Mouse (Mus musculus) layer of hippocampus, postnatal 25 days (tissue): Measurements from ENCODE around the gene Sh3bp5. TPM values are rescaled to one million over a fixed set of nuclear protein-coding genes. Genes with fewer than 3 reads are reported as not detected.

Experiments used
- DNase-seq, 2 experiments: peaks; one replicate each; pipeline ENCODE4 v3.0.0; 2022; ENCODE audit warnings: mixed read lengths in 2 of 2, low spot score in 1 of 2; ENCODE audit errors: extremely low spot score in 1 of 2
- total RNA-seq, 2 experiments: library from RNA; stranded (reverse); gene quantifications; 2 replicates each; pipeline ENCODE4 v1.2.3; 2021

Sh3bp5 gene
- total RNA-seq, 2 experiments from 2014 or later, result 135 to 147 TPM

DNA sequence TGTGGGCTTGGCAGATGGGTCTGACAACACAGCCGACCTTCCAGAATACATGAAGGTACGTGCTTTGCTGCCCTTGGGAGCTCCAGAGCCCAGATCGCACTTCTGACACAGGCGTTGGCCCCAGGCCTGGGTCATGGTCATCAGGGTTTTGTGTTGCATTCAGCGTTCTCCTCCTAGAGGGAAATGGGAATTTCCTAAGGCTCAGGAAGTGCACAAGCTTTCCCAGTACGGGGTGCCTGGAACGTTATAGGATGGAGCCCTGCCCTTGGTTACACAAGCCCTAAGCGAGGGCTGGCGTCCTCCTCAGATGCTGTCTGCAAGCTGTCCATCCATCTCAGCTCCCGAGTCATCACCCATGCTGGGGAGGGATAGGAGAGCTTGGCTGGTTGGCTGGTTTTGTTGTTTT lies 23.2 kb downstream of the Sh3bp5 start:
- no peak for DNase-seq

DNA sequence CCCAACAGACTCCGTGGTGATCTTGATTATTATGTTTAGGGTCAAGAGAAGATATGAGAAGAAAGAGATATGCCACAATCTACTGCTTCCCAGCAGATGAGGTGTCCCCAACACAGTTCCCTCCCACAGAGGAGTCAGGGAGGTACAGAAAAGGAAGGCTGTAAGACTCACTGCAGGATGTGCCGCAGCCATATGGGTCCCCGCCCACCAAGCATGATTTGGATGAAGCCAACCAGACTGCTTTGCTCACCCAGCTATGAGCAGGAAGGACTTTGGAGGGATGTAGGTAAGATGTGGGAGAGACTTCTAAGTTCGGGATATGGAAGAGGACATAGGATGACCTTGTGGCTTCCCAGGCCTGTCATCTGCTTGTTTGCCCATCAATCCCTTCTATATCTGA lies 25.1 kb downstream of the Sh3bp5 start:
- DNase-seq, result no peak

DNA sequence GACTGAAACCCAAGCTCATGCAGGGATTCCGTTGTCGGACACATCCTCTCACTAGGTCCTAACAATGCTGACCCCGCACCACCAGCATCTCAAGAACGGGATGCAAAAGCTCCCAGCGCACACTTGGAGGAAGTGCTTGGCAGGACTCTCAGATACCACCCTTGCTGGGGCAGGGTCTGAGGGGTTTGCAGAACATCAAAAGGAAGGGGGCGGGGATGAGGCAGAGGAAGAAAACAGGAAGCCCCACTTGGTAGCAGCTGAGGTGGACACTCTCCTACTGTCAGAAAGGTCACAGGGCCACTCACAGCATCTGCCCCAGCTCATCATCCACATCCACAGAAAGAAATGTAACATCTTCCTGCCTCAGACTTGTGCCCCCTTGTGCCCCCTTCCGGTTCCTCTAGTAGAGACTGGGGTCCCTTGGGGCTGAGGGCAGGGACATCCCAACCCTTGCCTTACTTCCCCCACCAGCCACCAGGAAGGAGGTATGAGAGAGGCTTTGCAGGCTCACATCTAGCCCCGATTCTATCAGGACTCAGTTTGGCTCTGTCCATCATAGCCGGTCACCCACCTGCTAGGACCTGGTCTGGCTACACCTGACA lies 25.7 kb downstream of the Sh3bp5 start:
- no peak for DNase-seq

DNA sequence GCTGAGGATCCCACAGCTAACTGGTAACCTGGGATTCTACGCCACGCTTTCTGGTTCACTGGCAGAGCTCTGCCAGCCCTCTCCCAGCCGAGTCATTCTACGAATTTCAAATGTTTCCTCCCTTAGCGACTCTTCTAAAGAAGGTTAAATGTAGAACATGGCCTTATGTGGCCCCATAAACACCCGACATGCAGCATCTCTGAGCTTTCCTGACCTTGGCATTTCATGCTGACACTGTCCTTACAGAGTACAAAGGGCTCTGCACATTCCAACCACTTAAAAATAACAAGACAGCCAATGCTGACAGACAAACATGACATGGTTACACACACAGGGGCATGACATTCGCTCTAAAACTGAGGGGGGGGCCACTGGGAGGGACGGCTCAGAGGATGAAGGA lies 27.2 kb downstream of the Sh3bp5 start:
- DNase-seq, result no peak

DNA sequence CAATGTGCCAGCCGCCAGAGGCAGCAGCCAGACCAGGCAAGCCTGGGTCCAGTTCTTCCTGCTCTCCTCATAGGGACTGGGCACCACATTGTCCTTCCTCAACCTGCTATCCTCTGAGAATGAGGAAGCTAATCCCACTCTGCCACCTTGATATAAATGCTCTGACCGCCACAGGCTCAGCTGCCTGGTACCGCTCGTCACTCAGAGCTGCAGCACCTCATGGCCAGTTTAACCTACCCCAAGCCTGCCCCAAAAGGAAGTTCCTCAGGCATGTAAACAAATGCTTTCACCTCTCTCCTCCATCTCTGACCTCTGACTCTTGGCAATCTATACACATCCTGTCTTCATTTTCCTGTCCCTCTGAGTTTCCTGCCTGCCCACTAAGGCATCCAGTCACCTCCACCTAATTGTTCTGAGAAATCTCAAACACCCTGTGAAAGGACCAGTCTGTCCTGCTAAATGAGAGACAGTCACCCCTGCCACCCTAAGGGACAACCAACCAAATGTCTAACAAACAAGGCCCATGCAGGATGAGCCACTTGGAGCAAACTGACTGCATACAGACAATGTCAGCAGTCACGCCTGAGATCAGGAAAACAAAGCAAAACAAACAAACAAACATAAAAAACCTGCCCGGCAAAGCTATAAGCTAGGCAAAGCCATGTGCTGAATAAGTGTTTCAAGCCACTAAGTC lies 27.8 kb downstream of the Sh3bp5 start:
- DNase-seq, result no peak

DNA sequence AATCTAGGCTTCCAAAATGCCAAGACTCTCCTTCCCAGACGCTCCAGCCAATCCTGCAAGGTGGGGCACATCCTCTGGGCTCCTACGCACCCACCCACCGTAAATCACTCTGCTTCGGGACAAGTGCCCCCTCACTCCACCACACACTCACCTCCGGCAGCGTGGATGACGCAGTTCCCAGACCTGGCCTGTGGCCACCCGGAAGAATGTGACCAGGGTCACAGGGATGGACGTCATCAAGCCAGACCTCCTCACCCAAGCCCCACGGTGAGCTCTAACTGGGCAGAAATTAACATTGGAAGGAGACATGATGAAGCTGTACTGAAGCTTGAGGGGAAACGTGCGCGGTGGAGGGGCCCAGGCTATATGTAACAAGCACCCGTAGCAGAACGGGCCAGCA lies 28.7 kb downstream of the Sh3bp5 start:
- DNase-seq, result no peak

DNA sequence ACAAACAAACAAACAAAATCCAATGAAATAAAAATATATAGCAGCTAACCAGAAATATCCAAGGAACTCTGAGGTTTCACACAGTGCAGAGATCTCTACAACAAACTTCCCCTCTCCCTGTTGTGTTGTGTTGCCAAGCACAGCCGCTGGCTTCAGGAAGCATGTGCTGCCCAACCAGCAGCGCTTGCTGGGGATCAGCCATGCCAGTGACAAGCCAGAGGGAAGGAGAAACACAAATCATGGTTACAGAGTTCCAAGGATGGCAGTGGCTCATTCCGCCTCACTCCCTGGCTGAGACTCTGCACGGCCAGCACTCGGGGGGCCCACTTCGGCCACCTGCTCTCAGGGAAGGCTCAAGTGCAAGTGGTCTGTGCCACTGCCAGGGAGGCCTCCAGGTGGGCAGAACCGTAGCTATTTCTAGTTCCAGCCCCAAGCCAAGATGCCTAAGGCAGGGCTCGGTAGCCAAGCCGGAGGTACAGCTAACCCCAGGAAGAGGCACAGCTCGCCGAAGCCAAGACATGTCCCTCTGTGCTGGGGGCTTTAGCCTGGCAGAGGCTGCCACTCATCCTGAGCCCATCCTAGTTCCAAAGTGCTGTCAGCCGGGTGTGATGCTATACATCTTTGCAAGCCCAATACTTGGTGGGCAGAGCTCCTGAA lies 29.6 kb downstream of the Sh3bp5 start:
- no peak for DNase-seq

DNA sequence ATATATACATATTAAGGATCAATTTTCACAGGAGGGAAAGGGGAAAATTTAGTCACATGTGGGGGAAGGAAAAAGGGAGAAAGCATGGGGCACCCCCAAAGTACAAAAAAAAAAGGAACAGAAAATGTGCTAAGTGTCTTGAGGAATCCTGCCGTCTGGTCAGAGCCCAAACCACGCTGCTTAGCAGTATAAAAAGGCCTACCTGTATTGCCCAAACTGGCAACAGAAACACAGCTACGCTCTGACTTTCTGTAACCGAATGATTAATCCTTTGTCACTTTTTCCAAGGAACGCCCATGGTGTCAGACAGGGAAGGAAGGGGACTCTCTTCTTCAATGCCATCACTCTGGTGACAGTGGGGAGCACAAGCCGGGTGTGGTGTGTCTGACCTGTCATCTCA lies 30.2 kb downstream of the Sh3bp5 start:
- no peak for DNase-seq

DNA sequence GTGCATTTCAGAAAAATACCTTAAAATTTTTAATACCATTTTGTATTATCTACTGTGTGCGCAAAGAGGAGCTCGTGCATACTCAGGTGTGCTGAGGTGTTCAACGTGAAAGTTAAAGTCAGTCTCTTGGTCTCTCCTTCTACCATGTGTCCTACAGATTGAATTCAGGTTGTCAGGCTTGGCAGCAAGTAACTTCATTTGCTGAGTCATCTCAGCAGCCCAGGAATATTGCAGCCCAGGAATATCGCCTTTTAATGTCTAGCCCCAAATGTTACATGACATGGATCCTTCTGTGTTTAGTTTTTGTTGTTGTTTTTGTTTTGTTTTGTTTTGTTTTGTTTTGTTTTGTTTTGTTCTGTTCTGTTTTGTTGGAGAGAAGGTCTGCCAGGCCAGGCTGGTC lies 31.2 kb downstream of the Sh3bp5 start:
- DNase-seq, result no peak

DNA sequence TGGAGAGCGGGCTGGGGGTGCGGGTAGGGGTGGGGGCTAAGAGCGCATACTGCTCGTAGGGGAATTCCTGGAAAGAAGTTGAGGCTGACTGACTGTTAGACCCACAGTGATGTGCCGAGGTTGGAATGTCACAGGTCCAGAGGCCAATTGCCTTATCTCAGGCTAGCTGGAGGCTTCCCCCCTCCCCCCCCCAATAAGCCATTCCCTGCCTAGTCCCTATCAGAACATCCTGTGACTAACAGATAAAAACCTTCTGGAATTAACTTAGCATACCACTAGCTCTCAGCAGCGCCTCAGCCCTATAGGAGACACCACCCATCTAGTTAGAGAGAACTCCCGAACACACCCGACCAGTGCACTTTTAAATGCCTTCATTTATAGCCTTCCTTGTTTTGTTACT lies 31.9 kb downstream of the Sh3bp5 start:
- DNase-seq, result no peak

DNA sequence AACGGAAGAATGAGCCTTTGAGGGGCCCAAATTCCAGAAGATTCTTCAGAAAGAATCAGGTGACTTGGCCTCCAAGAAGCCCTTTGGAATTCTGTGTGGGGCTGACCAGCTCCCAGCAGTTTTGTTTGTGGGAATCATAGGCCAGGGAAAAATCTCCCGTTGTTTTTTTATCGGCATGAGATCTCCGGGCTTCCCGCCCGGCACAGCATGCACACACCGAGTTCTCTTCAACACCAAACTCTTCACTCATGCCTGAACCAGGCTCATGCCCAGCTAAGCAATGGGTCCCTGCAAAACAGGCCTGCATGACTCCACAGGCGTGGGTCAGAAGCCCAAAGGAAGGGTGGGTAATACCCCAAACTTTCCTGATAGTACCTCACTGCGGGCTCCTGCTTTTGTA lies 32.3 kb downstream of the Sh3bp5 start:
- DNase-seq, result no peak

DNA sequence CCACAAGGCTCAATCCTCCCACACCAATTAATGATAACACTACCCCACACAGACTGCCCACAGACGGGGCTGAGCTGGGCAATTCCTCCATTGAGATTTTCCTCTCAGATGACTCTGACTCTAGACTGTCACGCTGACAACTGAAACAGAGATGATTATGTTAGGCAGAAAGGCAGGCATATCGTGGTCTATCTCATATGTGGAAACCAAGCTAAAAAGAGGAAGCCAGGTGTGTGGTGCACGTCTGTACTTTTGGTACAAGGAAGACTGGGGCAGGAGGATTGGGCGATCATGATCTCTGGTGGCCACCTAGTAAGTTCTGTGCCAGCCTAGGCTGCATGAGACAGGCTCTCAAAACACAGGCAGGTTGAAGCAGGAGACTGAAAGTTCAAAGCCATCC lies 33.2 kb downstream of the Sh3bp5 start:
- no peak for DNase-seq

DNA sequence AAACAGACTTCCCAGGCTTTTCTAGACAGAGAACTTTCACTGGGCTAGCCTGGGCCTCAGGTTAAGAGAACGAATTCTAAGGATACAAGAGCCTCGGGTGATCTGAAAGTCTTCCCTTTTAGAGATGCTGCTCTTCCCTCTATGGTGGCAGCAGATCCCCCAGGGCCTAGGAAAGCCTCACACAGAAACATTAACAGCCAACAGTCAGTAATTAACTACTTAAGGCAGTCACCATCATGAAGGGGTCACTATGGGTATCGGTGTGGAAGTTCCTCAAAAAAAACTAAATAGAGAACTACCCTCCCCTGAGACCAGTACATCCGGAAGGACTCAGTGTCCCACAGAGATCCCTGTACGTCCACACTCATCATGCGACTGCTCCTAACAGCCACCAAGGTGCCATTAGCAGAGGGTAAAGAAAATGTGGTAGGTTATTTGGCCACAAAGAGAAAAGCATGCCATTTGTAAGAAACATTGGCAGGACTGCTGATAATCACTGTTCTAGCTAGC lies 33.9 kb downstream of the Sh3bp5 start:
- no peak for DNase-seq

DNA sequence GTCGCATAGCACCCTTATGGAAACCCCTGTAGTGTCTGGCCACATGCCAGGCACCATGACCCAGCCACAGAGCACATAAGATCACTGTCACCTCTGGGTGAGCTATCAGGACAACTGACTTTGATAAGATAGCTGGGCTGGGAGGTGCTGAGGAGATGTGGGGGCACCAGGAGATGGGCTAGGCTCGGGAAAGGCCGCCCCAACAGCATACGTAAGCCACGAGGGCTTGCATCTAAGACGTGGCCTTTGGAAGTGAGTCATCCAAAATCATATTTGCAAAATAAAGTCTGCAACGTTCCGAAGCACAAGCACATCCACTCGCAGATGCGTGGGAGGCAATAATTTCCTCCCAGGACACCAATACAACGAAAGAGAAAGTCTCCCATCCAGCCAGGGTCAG lies 35.0 kb downstream of the Sh3bp5 start:
- DNase-seq, result no peak

DNA sequence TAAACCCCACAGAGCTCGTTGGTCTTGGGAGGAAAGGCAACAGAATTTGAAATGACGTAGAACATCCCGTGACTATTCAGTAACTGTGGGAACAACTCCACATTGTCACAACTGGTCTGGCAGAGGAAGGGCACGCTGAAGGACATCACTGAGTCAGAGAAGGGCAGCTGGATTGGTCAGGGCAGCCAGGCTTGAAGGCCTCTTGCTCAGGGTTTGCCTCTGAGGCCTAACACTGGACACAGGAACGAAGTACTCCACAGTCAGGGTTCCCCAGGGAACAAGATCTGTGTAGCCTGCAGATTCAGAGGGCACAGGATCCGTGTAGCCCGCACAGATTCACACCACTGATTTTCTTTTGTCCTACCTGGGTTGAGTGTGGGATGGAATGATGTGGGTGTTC lies 35.6 kb downstream of the Sh3bp5 start:
- DNase-seq, result no peak

DNA sequence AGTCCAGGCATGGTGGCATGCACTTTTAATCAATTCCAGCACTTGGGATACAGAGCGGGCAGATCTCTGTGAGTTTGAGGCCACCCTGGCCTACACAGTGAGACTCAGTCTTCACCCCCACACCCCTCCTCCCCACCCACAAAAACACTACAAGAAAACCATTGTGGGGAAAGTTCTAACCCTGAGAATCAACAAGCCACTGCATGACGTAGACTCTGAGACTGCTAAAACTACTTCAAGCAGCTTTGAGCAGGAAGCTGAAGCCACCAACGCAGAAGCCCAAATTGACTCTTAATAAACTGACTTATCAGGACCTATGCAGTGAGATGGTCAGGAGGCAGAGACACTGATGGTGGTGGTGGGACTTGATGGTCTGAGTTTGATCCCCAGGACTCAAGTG lies 36.6 kb downstream of the Sh3bp5 start:
- no peak for DNase-seq

DNA sequence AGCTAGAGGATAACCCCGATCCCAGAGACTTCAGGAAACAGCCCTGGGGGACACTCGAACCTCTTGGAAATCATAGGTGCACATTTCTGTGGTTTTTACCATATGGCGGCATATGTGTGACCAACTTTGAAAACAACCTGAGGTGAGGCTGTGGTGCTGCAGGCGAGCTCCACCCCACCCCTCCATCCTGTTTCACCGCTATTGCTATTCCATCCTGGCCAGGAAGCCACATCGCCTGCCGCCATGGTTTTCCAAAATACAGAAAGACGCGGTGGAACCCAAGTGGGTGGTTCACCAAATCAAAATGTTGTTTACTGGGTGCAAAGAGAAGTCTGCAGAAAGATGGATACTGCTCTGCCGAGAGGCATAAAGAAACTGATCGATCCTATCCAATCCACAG lies 37.1 kb downstream of the Sh3bp5 start:
- no peak for DNase-seq

DNA sequence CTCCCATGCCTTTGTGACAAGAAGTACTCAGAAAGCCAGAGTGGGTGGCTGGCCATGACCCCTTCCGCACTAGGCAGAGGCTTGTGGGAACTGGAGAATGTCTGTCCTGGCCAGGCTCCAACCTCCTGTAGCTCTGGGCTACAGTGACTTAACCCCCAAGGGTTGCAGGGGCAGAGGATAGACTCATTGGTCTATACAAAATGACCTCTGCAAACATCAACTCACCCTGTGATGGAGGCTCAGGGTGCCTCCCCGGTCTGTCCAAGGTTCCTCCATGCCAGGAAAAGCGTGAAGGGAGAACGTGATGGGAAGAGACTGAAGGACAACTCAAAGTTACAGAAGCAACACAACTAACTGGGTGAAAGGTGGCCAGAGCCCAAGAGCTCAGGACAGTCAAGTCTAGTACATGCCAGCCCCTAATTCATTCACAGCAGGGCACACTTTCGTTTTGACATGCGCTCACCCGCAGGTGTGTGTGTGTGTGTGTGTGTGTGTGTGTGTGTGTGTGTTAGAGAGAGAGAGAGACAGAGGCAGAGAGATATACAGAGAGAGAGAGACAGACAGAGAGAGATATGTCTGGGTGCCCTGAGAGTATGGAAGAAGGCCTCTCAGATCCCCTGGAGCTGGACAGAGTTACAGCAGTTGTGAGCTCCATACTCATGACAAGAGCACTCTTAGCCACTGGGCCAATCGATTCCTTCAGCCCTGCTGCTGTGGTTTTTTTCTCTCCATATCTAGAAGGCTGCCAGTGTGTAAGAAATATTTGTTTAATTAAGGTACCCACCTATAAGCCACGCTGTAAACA lies 37.9 kb downstream of the Sh3bp5 start:
- no peak for DNase-seq

DNA sequence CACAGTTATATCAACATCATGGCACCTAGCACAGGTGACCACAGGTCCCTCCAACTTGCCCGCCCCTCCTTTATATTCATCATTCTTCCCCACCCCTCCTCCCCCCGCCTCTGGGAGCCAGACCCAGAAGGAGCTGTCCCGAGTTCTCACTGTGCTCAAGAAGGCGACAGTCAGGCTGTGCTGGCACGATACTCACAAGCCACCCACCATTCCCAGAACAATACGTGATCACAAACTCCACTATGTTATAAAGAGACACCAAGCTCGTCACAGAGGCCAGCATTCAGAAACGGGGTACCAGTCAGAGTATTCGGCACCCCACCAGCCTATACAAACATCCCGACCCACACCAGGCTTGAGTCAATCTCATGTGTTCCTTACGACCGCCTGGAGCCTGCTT lies 38.5 kb downstream of the Sh3bp5 start:
- no peak for DNase-seq

DNA sequence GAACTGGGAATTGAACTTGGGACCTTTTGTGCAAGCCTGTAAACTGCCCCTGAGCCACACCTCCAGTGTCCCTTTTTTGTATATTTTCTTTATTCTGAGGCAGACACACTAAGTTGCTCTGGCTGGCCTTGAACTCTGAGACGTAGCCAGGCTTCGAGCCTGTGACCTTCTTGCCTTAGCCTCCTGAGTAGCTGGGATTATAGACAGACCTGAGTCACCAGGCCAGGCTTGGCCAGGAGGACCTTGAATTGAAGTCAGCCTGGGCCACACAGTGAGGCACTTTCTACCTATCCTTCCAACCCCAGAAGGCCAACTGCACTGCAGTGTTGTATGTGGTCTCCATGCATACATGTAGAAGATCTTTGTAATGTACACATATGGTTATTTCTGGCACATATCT lies 39.5 kb downstream of the Sh3bp5 start:
- no peak for DNase-seq

DNA sequence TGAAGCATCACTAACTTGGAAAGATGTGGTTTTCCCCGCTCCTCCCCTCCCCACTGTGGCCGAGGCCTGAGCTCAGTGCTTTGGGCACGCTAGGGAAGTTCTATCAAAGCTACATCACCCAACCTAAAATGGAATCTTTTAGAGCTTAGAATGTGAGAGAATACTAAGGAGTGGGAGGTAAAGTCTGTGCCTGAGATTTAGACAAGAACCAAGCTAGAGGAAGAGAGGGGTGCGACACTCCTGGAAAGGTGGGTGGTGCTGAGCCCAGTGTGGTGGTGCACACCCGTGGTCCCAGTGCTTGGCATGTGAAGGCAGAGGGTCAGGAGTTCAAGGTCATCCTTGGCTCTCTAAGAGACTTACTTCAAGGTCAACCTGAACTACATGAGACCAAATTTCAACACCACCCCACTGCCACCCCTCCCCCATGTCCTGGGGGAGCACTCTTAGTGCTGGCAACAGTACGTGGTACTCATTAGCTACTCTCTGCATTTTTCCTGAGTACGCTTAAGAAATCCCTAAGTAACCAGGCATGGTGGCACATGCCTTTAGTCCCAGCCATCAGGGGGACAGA lies 40.2 kb downstream of the Sh3bp5 start:
- no peak for DNase-seq
